25 mouse cellular contexts compared by ENCODE assay signal in the genomic region with DNA sequence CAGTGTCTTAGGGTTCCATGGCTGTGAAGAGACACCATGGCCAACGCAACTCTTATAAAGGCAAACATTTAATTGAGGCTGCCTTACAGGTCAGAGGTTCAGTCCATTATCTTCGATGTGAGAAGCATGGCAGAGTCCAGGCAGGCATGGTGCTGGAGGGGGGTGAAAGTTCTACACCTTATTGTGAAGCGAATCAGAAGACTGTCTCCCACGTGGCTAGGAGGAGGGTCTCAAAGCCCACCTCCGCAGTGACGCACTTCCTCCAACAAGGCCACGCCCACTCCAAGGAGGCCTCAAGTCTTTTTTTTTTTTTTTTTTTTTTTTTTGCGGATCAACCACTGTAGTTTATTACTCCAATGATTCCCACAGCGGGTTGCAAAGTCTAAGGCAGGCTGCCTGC. TPM values are rescaled to one million over a fixed set of nuclear protein-coding genes. Genes with fewer than 3 reads are reported as not detected.
DNase-seq lines count a peak whose midpoint lies in the region; TF ChIP-seq lines count a peak whose summit lies in the region.
"Had no signal": no experiment of that assay in that cellular context is flagged by ENCODE, and none has a peak within 500 bp of the region (broad histone marks: within the 10 kb centered on the region; RNA-seq: fewer than 3 reads in every experiment).

No protein-coding gene starts in this region.

- no peaks in the 10 kb centered on the region for H3K36me3 ChIP-seq in testis, adult 2 months (ENCODE audit: control insufficient read depth, insufficient read depth, low read length)
- H3K36me3 ChIP-seq in ES-Bruce4 (ENCODE audit: control insufficient read depth, insufficient read depth, low read length, poor library complexity, severe bottlenecking) (no peaks in the 10 kb centered on the region), ES-E14 (ENCODE audit: control insufficient read depth, insufficient read depth, low read length, poor library complexity, severe bottlenecking) (no peaks in the 10 kb centered on the region)
- H3K36me3 ChIP-seq: G1E had no signal

- H3K27me3 ChIP-seq in testis, adult 2 months (ENCODE audit: control insufficient read depth, insufficient read depth, low read length): no peaks in the 10 kb centered on the region
- no peaks in the 10 kb centered on the region for H3K27me3 ChIP-seq in ES-Bruce4 (ENCODE audit: control insufficient read depth, insufficient read depth, low read length, poor library complexity, severe bottlenecking)
- H3K27me3 ChIP-seq: Patski had no signal

- in situ Hi-C loops in ES-E14 (cut with MboI; ENCODE audit: low sequenced_read_pairs in 2 of 2, unreplicated experiment in 2 of 2): no loop called here

- H3K9me3 ChIP-seq in ES-Bruce4 (replicated peaks; ENCODE audit: control insufficient read depth, insufficient read depth, low read length, poor library complexity, severe bottlenecking): no peaks in the 10 kb centered on the region
- no peaks in the 10 kb centered on the region for H3K9me3 ChIP-seq in ES-E14 (ENCODE audit: control insufficient read depth, insufficient read depth, low read depth, low read length)

- no peak for DNase-seq in testis, postnatal 14 days (ENCODE audit: low spot score)
- DNase-seq in ES-E14 (ENCODE audit: low read depth, low spot score) (no peak), WW6 (ENCODE audit: low read depth, low spot score) (peak; percentile 63)
- no peak for DNase-seq in layer of hippocampus, postnatal 10 days (ENCODE audit: low spot score in 2 of 2)
- DNase-seq in urinary bladder, postnatal 25 days (ENCODE audit: low spot score): no peak
- no peak for DNase-seq in heart, adult 11 months
- DNase-seq: adrenal gland, adult 2 months; adrenal gland, adult 8-10 months; adrenal gland, postnatal 10 days; adrenal gland, postnatal 14 days; adrenal gland, postnatal 25 days; adrenal gland, postnatal 36 days; B cell, adult 2 months; cerebellum, adult 11 months; cerebellum, adult 11-12 months; cerebellum, adult 18-20 months; cerebellum, adult 2 months; cerebellum, adult 8-10 months had no signal

- H3K27ac ChIP-seq in testis, adult 2 months (ENCODE audit: control insufficient read depth, insufficient read depth, low read depth, low read length): no peak overlapping the region
- H3K27ac ChIP-seq in ES-Bruce4 (ENCODE audit: insufficient read depth, low read length) (peak overlapping the region; percentile 64), ES-E14 (ENCODE audit: insufficient read depth, low read depth, low read length, poor library complexity, severe bottlenecking) (no peak overlapping the region)

- TF ChIP-seq EP300 in ES-Bruce4 (IDR thresholded peaks at IDR 0.05; ENCODE audit: insufficient read depth, low read depth, low read length): no peak

- TF ChIP-seq POLR2A in testis, adult 2 months (IDR thresholded peaks at IDR 0.05; ENCODE audit: control insufficient read depth, low read depth, low read length): no peak
- TF ChIP-seq POLR2A in ES-Bruce4 (IDR thresholded peaks at IDR 0.05; ENCODE audit: insufficient read depth, low read length): peak; percentile 51

- H3K4me1 ChIP-seq in testis, adult 2 months (ENCODE audit: control insufficient read depth, insufficient read depth, low read length): peaks cover 14% of the 10 kb centered on the region
- peaks cover 2% of the 10 kb centered on the region for H3K4me1 ChIP-seq in ES-Bruce4 (ENCODE audit: control insufficient read depth, insufficient read depth, low read length)
- H3K4me1 ChIP-seq in ES-E14 (ENCODE audit: control insufficient read depth in 2 of 2, insufficient read depth in 2 of 2, low read length in 2 of 2, poor library complexity in 1 of 2): no peaks in the 10 kb centered on the region

- no peak for TF ChIP-seq CTCF in testis, adult 2 months (IDR thresholded peaks at IDR 0.05; ENCODE audit: control insufficient read depth, insufficient read depth, insufficient replicate concordance, low read depth, low read length)
- TF ChIP-seq CTCF in ES-Bruce4 (IDR thresholded peaks at IDR 0.05; ENCODE audit: low read depth, low read length): no peak

- H3K4me3 ChIP-seq in testis, adult 2 months (ENCODE audit: control insufficient read depth, low read depth, low read length): peak overlapping the region; percentile 25; the same call in 1 of the 2 replicates
- H3K4me3 ChIP-seq in ES-Bruce4 (ENCODE audit: low read depth, low read length): peak overlapping the region; percentile 65
- no peak overlapping the region; a peak in 1 of 4 replicates for H3K4me3 ChIP-seq in ES-E14 (ENCODE audit: insufficient read depth in 1 of 2, low read depth in 1 of 2, low read length in 2 of 2, poor library complexity in 1 of 2, severe bottlenecking in 1 of 2)

- H3K9ac ChIP-seq in ES-Bruce4 (ENCODE audit: low read depth, poor library complexity, severe bottlenecking): peak overlapping the region; percentile 49; the same call in 1 of the 2 replicates
- peak overlapping the region; percentile 10; the same call in 1 of the 2 replicates for H3K9ac ChIP-seq in ES-E14 (ENCODE audit: insufficient read depth, low read depth, low read length, poor library complexity, severe bottlenecking)

TF ChIP-seq in ES-E14, 5 proteins besides CTCF, POLR2A, EP300 and RAD21:
- TF ChIP-seq ZNF384 (IDR thresholded peaks at IDR 0.05; ENCODE audit: low read depth, low read length): no peak

RNA-seq across cellular contexts. Expression of a gene that starts 28.5 kb away (rescaled TPM):
- polyA plus RNA-seq in testis, adult 2 months (2012; rRNA removed): 32.3 and 33.4 TPM in 2 replicates
- polyA plus RNA-seq in ES-Bruce4 (2011; ENCODE audit: insufficient read depth, insufficient read length, low read depth, missing spikeins): 34.9 and 38.2 TPM in 2 replicates
- 8.5 and 11.0 TPM in 2 replicates for total RNA-seq in ES-E14 (2012; rRNA removed)
- 10 to 100 TPM; 29.6 to 31.2 TPM for total RNA-seq in layer of hippocampus, postnatal 10 days (2021)

RNA-seq across cellular contexts. Expression of a gene that starts 58.1 kb away (rescaled TPM):
- 1.3 and 2.0 TPM in 2 replicates for polyA plus RNA-seq in testis, adult 2 months (2012; rRNA removed)
- polyA plus RNA-seq in ES-Bruce4 (2011; ENCODE audit: insufficient read depth, insufficient read length, low read depth, missing spikeins): 179 and 198 TPM in 2 replicates
- 21.7 and 27.4 TPM in 2 replicates for total RNA-seq in ES-E14 (2012; rRNA removed)
- total RNA-seq in layer of hippocampus, postnatal 10 days (2021): 10 to 100 TPM; 16.0 to 18.3 TPM
- total RNA-seq: CH12.LX, MEL had no signal
- polyA plus RNA-seq: CD4-positive, CD25-positive, alpha-beta regulatory T cell, adult 4 months; G1E had no signal

Comparison
In these comparisons a context has a peak if more than half of its experiments do, and no peak if none do; other contexts are left out.
1. H3K4me3 ChIP-seq: peak in testis, adult 2 months (single experiment) and ES-Bruce4 (single experiment); none in ES-E14 (0 of 2).